Mouse (Mus musculus) neural tube, embryonic 14.5 days (tissue): ENCODE results near the gene 4930402F06Rik. TPM values are rescaled to one million over a fixed set of nuclear protein-coding genes. Genes with fewer than 3 reads are reported as not detected.

Source experiments
- ATAC-seq: fragments of 200-750 bp; cut with Nextera tagmentation; 2 replicates; pipeline ENCODE4 v1.8.0; 2017; ENCODE audit warnings: low read depth, mild to moderate bottlenecking, moderate TSS enrichment, moderate library complexity
- H3K27ac ChIP-seq: fragments of 300-500 bp; sonication (generic); 2 replicates; pipeline ENCODE4 v1.5.1; 2014; ENCODE audit warnings: low read depth, mild to moderate bottlenecking, control low read depth, low read length, moderate library complexity, mixed read lengths
- H3K27me3 ChIP-seq: fragments of 300-500 bp; sonication (generic); 2 replicates; pipeline ENCODE4 v1.6.1; 2014; ENCODE audit warnings: low read length; ENCODE audit not compliant: control insufficient read depth, insufficient read depth
- H3K36me3 ChIP-seq: fragments of 300-500 bp; sonication (generic); 2 replicates; pipeline ENCODE4 v1.6.1; 2014; ENCODE audit warnings: low read length, mixed read lengths; ENCODE audit not compliant: control insufficient read depth, insufficient read depth
- H3K4me1 ChIP-seq: fragments of 300-500 bp; sonication (generic); 2 replicates; pipeline ENCODE4 v1.6.1; 2014; ENCODE audit warnings: low read length; ENCODE audit not compliant: control insufficient read depth, insufficient read depth
- H3K4me2 ChIP-seq: fragments of 300-500 bp; sonication (generic); 2 replicates; pipeline ENCODE4 v1.6.1; 2014; ENCODE audit warnings: mild to moderate bottlenecking, low read depth, low read length, control low read depth
- H3K4me3 ChIP-seq: fragments of 300-500 bp; sonication (generic); 2 replicates; pipeline ENCODE4 v1.5.1; 2014; ENCODE audit warnings: low read depth, low read length, control low read depth, mixed read lengths
- H3K9ac ChIP-seq: fragments of 300-500 bp; sonication (generic); replicated peaks from 2 replicates; pipeline ENCODE4 v1.6.1; 2014; ENCODE audit warnings: low read depth, mild to moderate bottlenecking, control low read depth, low read length, mixed read lengths
- H3K9me3 ChIP-seq: fragments of 300-500 bp; sonication (generic); 2 replicates; pipeline ENCODE4 v1.6.1; 2016; ENCODE audit warnings: low read length; ENCODE audit not compliant: control insufficient read depth
- whole genome bisulfite sequencing: fragments of 180-500 bp; shearing (Covaris S2); extraction: QIAGEN DNeasy Blood & Tissue Kit; methylation state at CpG from one replicate; pipeline ENCODE4 v1.1.7; 2014; 5-methylcytosine and 5-hydroxymethylcytosine counted together
- polyA plus RNA-seq: library from polyadenylated mRNA; unstranded; fragments of >200 nt; fragmentation: Nextera tagmentation; extraction: Ambion mirVana; gene quantifications from 2 replicates; pipeline ENCODE4 v1.2.1, GENCODE M21; 2014

4930402F06Rik gene
- polyA plus RNA-seq, 1 experiment from 2014 or later, result not detected

DNA sequence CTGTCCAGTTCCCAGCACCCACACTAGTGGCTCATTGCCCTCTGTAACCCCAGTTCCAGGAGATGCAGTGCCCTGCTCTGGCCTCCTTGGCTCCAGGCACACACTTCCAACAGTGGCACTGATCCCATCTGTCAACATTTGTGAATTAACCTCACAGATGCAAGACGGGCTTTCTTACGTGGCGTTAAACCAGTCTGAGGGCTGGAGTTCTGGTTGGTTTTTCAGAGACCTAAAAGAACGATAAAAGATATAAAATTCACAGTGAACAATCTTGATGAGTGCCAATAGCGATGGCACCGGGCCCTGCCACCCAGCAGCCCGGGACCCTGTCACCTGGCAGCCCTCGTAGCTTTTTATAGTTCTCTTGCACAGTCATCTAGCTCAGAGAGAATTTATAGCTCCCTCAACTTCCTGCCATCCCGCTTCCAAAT is 11.5 kb downstream of the 4930402F06Rik start:
- no peak overlapping the region for H3K27ac ChIP-seq
- no peaks in the 10 kb centered on the region for H3K27me3 ChIP-seq
- no peak for ATAC-seq
- WGBS, result 52% methylated on average over 9 of the region's 9 CpGs
- no peaks in the 10 kb centered on the region for H3K9me3 ChIP-seq
- H3K9ac ChIP-seq, result no peak overlapping the region
- no peak overlapping the region for H3K4me3 ChIP-seq
- no peak overlapping the region for H3K4me2 ChIP-seq
- H3K36me3 ChIP-seq, result no peaks in the 10 kb centered on the region
- no peaks in the 10 kb centered on the region for H3K4me1 ChIP-seq

DNA sequence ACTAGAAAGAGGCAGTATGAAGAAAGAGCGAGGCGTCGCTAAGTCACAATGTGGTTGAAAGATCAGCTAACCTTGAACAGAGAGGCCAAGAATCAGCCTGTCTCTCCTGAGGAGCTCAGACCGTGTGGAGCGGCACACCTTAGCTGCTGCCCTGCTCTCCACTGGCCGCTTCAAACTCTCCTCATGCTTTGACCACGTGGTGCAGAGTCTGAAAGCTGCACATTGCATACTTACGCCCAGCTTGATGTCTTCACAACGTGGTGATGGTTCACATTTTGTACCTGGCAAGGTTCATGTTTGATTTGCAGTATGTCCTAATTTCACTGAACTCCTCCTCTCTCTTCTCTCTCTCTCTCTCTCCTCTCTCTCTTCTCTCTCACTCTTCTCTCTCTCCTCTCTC is 17.7 kb downstream of the 4930402F06Rik start:
- Histone ChIP-seq H3K36me3 (no peaks in the 10 kb centered on the region), H3K27ac (no peak overlapping the region), H3K27me3 (no peaks in the 10 kb centered on the region), H3K4me1 (no peaks in the 10 kb centered on the region), H3K9me3 (no peaks in the 10 kb centered on the region), H3K4me3 (no peak overlapping the region), H3K4me2 (no peak overlapping the region), H3K9ac (no peak overlapping the region)
- ATAC-seq, result no peak
- WGBS, result 79% methylated on average over 9 of the region's 9 CpGs

DNA sequence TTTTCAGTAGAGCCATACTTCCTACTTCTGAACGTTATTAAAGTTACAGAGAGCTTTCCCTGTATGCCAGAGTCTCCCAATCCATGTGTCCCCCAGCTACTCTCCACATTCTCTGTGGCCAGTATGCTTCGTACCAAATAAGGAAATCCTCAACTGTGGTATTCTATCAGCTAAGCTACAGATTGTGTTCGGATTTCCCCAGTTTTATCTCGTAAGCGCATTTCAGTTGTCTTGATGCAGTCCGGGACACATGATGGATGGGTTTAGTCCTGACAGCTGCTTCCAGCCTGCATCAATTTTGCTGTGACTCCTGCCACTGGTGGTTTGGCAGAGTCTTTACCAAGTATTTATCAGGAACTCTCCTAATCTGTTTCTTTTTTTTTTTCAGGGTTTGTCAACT is 19.4 kb downstream of the 4930402F06Rik start:
- no peaks in the 10 kb centered on the region for H3K36me3 ChIP-seq
- no peak overlapping the region for H3K27ac ChIP-seq
- no peak overlapping the region for H3K4me2 ChIP-seq
- no peaks in the 10 kb centered on the region for H3K4me1 ChIP-seq
- 69% methylated on average over 6 of the region's 6 CpGs for WGBS
- no peak overlapping the region for H3K9ac ChIP-seq
- no peaks in the 10 kb centered on the region for H3K9me3 ChIP-seq
- no peaks in the 10 kb centered on the region for H3K27me3 ChIP-seq
- ATAC-seq, result no peak
- H3K4me3 ChIP-seq, result no peak overlapping the region

DNA sequence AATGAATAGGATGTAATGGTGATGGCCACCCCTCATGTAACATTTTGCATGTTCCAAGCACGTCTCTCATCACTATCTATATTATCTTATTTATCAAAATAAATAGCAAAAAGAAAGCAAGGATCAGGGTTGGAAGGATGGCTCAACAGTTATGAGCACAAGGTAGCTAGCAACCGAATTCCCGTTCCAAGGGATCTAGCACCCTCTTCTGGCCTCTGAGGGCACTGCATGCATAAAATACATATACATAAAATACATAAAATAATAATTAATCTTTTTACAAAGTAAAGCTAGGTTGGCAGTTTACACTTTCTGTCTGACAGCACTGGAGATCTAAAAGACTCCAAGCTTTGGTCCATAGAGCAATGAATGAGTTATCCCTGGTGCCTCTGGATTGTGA is 24.0 kb downstream of the 4930402F06Rik start:
- Histone ChIP-seq H3K9me3 (no peaks in the 10 kb centered on the region), H3K27ac (no peak overlapping the region), H3K4me2 (no peak overlapping the region), H3K36me3 (no peaks in the 10 kb centered on the region), H3K4me1 (no peaks in the 10 kb centered on the region), H3K4me3 (no peak overlapping the region), H3K9ac (no peak overlapping the region), H3K27me3 (no peaks in the 10 kb centered on the region)
- no peak for ATAC-seq
- 11% methylated on average over 3 of the region's 3 CpGs for WGBS

DNA sequence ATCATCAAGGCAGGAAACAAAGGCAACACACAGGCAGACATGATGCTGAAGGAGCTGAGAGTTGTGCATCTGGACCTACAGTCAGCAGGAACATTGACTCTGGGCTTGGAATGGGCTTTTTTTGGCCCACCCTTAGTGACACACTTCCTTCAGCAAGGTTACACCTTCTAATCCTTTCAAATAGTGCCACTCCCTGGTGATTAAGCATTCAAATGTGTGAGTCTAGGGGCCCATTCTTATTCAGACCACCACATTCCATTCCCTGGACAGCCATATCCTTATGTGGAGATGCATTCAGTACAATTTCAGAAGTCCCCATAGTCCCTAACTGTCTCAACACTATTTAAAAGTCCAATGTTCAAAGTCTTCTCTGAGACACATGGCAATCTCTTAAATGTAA is 26.3 kb downstream of the 4930402F06Rik start:
- Histone ChIP-seq H3K9ac (no peak overlapping the region), H3K27me3 (no peaks in the 10 kb centered on the region), H3K4me1 (no peaks in the 10 kb centered on the region), H3K9me3 (no peaks in the 10 kb centered on the region), H3K4me2 (no peak overlapping the region), H3K27ac (no peak overlapping the region), H3K4me3 (no peak overlapping the region), H3K36me3 (no peaks in the 10 kb centered on the region)
- ATAC-seq, result no peak

DNA sequence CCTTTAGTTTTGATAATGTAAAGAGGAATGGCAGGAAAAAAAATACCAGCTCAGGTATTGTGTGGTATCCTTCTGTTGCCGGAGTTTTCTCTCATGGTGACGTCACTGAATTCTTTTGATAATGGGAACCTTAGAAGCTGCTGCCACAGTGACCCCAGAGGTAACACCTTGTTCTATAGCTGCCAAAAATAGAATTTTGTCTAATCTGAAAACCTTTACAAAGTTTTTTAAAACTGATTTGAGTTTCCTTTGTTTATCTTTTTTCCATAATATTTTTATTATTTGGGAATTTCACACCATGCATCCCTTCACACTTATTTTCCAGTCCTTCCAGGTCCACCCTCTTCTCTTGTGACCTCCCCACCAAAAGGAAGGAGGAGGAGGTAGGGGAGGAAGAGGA is 29.3 kb downstream of the 4930402F06Rik start, which contains the start of gene 4930568D16Rik:
Gene 4930568D16Rik, minus strand, starts transcription at position 101 of the 400 bp plus-strand sequence.
- no peak within 1 kb of the TSS for H3K4me2 ChIP-seq
- no peak for ATAC-seq
- 85% methylated on average over 2 of the region's 2 CpGs for WGBS

DNA sequence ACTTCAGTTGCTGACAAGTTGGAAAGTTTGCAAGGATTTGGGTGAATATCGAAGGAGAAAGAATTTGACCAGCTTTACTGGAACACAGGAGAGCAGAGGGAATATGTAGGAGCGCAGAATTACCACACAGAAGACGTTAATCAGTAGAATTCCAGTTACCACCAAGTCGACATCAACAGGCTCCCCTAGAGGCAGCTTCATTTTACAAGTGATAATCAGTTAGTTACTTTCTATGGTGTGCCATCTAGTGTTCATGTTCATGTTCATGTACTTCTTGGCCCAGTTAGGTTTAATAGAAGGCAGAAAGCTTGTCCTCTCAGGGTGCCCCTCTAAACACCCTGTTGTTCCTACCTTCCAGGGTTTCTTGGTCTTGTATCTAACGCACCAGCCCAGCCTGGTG is 47.8 kb downstream of the 4930402F06Rik start:
- no peaks in the 10 kb centered on the region for H3K9me3 ChIP-seq
- no peaks in the 10 kb centered on the region for H3K27me3 ChIP-seq
- H3K4me2 ChIP-seq, result no peak overlapping the region
- H3K9ac ChIP-seq, result no peak overlapping the region
- no peaks in the 10 kb centered on the region for H3K36me3 ChIP-seq
- 68% methylated on average over 5 of the region's 5 CpGs for WGBS
- no peaks in the 10 kb centered on the region for H3K4me1 ChIP-seq
- no peak overlapping the region for H3K4me3 ChIP-seq
- no peak for ATAC-seq
- no peak overlapping the region for H3K27ac ChIP-seq

More for the DNA sequence above, 29.3 kb downstream of the 4930402F06Rik start, which contains the start of gene 4930568D16Rik:
- no peaks in the 10 kb centered on the region for H3K27me3 ChIP-seq
- no peak within 1 kb of the TSS for H3K4me3 ChIP-seq
- H3K9ac ChIP-seq, result no peak within 1 kb of the TSS
- H3K9me3 ChIP-seq, result no peaks in the 10 kb centered on the region
- H3K36me3 ChIP-seq, result no peaks in the 10 kb centered on the region
- H3K4me1 ChIP-seq, result no peaks in the 10 kb centered on the region
- no peak within 1 kb of the TSS for H3K27ac ChIP-seq

DNA sequence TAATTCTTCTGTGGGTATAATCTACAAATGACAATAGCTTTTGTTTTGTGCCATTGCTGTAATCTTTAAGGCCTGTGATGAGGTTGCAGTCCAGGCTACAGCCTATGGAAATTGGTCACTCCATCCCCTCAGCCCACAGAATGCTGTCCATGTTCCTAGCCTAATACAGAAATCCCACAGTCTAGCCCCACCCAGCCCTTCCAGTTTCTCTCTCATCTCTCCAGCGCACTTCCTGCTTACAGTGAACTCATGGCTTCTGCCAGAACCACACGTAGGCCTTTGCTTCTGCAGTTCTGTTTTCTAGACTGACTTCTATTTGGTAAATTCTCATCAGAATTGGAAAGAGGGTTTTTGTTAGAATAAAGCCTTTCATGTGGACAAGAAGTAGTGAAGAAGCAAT is 51.0 kb downstream of the 4930402F06Rik start:
- no peak overlapping the region for H3K4me2 ChIP-seq
- no peak for ATAC-seq
- no peak overlapping the region for H3K4me3 ChIP-seq
- no peaks in the 10 kb centered on the region for H3K27me3 ChIP-seq
- no peaks in the 10 kb centered on the region for H3K9me3 ChIP-seq
- no peak overlapping the region for H3K27ac ChIP-seq
- H3K9ac ChIP-seq, result no peak overlapping the region
- 75% methylated on average over 2 of the region's 2 CpGs for WGBS
- H3K36me3 ChIP-seq, result no peaks in the 10 kb centered on the region
- H3K4me1 ChIP-seq, result no peaks in the 10 kb centered on the region

DNA sequence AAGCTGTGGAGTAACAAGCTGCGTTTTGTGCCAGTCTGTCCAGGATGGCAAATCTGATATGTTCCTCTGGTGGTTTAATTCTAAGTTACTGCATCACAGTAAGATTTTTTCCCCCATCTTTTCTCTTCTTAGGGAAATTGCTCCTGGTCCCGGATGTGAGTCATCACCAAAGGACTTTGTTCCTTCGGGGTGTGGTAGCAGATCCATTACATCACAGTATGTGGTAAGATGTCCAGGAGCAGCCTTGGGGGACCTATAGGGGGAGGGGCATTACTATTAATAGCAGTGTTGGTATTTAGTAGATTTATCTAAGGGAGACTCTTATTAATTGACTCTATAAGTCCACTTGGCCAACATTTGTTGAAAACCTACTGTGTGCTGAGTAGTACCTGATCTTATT is 54.4 kb downstream of the 4930402F06Rik start:
- 78% methylated on average over 3 of the region's 3 CpGs for WGBS
- ATAC-seq, result no peak
- H3K4me3 ChIP-seq, result no peak overlapping the region

DNA sequence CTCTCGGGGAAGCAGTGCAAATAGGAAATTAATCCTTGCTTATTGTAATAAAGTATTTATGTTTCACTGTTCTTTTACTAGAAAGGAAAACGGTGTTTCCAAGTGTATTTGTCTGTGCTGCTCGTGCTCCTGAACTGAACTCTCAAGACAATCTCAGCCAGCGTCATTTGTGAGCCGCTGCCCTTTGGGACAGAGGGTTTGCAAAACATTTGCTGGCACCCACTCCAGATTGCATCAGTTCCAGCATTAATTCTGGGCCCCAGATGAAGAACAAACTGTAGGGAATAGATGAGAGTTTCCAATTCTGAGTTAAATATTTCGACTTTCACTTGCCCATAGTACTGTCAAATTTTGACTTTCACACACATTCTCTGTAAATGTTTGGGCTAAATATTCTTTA is 58.3 kb downstream of the 4930402F06Rik start:
- Histone ChIP-seq H3K4me1 (peaks cover 8% of the 10 kb centered on the region; the same call in 1 of the 2 replicates), H3K27ac (no peak overlapping the region), H3K9ac (no peak overlapping the region), H3K36me3 (no peaks in the 10 kb centered on the region), H3K4me3 (no peak overlapping the region), H3K9me3 (no peaks in the 10 kb centered on the region), H3K4me2 (no peak overlapping the region), H3K27me3 (no peaks in the 10 kb centered on the region)
- 87% methylated on average over 6 of the region's 6 CpGs for whole genome bisulfite sequencing
- ATAC-seq, result no peak

More for the DNA sequence above, 54.4 kb downstream of the 4930402F06Rik start:
- H3K9ac ChIP-seq, result no peak overlapping the region
- H3K4me2 ChIP-seq, result no peak overlapping the region
- no peaks in the 10 kb centered on the region for H3K9me3 ChIP-seq
- no peaks in the 10 kb centered on the region for H3K27me3 ChIP-seq
- H3K36me3 ChIP-seq, result no peaks in the 10 kb centered on the region
- no peaks in the 10 kb centered on the region for H3K4me1 ChIP-seq
- no peak overlapping the region for H3K27ac ChIP-seq
